Mouse (Mus musculus): ENCODE measurements at regions not wholly inside any gene's neighbourhood (a gene's known extent, or its start where the extent isn't known, plus 50 kb on each side); places are given as distances from the start of the nearest gene placed in this dataset.

- DNase-seq (ENCODE audit: low spot score in 2 of 2) = no peak
These were observed 52.7 kb upstream of the Trpc4 start for GRCm38 (mm10) chr3:54103098-54103497.

GRCm38 (mm10) chr3:54083634-54084033, 72.2 kb upstream of the Trpc4 start:
- DNase-seq (ENCODE audit: low spot score in 2 of 2) = no peak

GRCm38 (mm10) chr3:54076461-54076860, 79.4 kb upstream of the Trpc4 start:
- DNase-seq (ENCODE audit: low spot score in 2 of 2) = no peak

GRCm38 (mm10) chr3:54060653-54061052, 95.2 kb upstream of the Trpc4 start:
- DNase-seq (ENCODE audit: low spot score in 2 of 2) = no peak

- DNase-seq (ENCODE audit: low spot score in 2 of 2) = peak in 1 of 2 experiments; percentile 14
These were observed 101.5 kb upstream of the Trpc4 start for GRCm38 (mm10) chr3:54054376-54054775.

GRCm38 (mm10) chr3:54049370-54049769, 106.5 kb upstream of the Trpc4 start:
- DNase-seq (ENCODE audit: low spot score in 2 of 2) = no peak

GRCm38 (mm10) chr3:54048091-54048670, 107.7 kb upstream of the Trpc4 start:
- DNase-seq (ENCODE audit: low spot score in 2 of 2) = no peak

GRCm38 (mm10) chr3:54027365-54027764, 128.5 kb upstream of the Trpc4 start:
- DNase-seq (ENCODE audit: low spot score in 2 of 2) = no peak

GRCm38 (mm10) chr3:54020196-54020595, 135.6 kb upstream of the Trpc4 start:
- no peak for DNase-seq (ENCODE audit: low spot score in 2 of 2)

GRCm38 (mm10) chr3:54017943-54018649, 137.7 kb upstream of the Trpc4 start:
- no peak for DNase-seq (ENCODE audit: low spot score in 2 of 2)

- DNase-seq (ENCODE audit: low spot score in 2 of 2) = no peak
These were observed 139.0 kb upstream of the Trpc4 start for GRCm38 (mm10) chr3:54016877-54017276.

GRCm38 (mm10) chr3:54011016-54011415, 144.8 kb upstream of the Trpc4 start:
- DNase-seq (ENCODE audit: low spot score in 2 of 2) = no peak

- DNase-seq (ENCODE audit: low spot score in 2 of 2) = no peak
These were observed 129.4 kb upstream of the Ufm1 start for GRCm38 (mm10) chr3:53992993-53993392.

- no peak for DNase-seq (ENCODE audit: low spot score in 2 of 2)
These were observed 125.2 kb upstream of the Ufm1 start for GRCm38 (mm10) chr3:53988796-53989195.

- DNase-seq (ENCODE audit: low spot score in 2 of 2) = peak in 1 of 2 experiments; percentile 13
These were observed 124.6 kb upstream of the Ufm1 start for GRCm38 (mm10) chr3:53988256-53988655.

- no peak for DNase-seq (ENCODE audit: low spot score in 2 of 2)
These were observed 123.7 kb upstream of the Ufm1 start for GRCm38 (mm10) chr3:53987316-53987715.

- no peak for DNase-seq (ENCODE audit: low spot score in 2 of 2)
These were observed 121.3 kb upstream of the Ufm1 start for GRCm38 (mm10) chr3:53984743-53985550.

GRCm38 (mm10) chr3:53982311-53982710, 118.7 kb upstream of the Ufm1 start:
- no peak for DNase-seq (ENCODE audit: low spot score in 2 of 2)

- no peak for DNase-seq (ENCODE audit: low spot score in 2 of 2)
These were observed 118.0 kb upstream of the Ufm1 start for GRCm38 (mm10) chr3:53981585-53981984.

GRCm38 (mm10) chr3:53977379-53978080, 113.9 kb upstream of the Ufm1 start:
- no peak for DNase-seq (ENCODE audit: low spot score in 2 of 2)

- DNase-seq (ENCODE audit: low spot score in 2 of 2) = peak in 1 of 2 experiments; percentile 10
These were observed 111.4 kb upstream of the Ufm1 start for GRCm38 (mm10) chr3:53974905-53975551.
